Mouse (Mus musculus) right cerebral cortex, postnatal 25 days (tissue): Measurements from ENCODE around the gene Nt5c3b.

Experiments
- DNase-seq: peaks from one replicate; pipeline ENCODE4 v3.0.0; 2022

Gene Nt5c3b

DNA sequence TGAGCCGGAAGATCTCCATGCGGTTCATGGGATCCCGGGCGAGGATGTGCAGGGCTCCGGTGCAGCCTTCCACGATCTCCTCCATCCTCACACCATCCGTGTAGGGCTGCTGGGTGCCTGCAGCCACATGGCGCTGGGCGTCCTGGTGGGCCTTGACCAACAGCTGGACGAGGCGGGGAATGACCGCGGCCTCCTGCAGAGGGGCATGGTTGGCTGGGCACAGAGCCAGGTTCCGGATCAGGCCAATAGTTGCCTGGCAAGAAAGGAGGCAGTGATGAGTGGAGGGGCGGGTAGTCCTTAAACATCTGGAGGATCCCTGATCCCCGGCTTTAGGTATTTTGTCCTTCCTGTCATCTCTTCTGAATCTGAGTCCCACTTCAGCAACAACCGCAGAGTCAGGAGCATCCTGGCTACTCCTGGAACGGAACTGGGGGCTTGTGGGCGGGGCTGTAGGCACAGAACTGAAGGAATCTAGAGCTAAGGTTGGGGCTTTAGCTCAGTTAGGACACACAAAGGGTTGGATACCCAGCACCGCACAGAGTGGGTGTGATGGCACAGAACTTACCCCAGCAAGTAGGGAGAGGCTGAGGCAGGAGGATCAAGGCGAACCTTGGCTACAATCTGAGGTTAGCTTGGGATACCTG is 64.7 kb downstream of the Nt5c3b start:
- DNase-seq: no peak

DNA sequence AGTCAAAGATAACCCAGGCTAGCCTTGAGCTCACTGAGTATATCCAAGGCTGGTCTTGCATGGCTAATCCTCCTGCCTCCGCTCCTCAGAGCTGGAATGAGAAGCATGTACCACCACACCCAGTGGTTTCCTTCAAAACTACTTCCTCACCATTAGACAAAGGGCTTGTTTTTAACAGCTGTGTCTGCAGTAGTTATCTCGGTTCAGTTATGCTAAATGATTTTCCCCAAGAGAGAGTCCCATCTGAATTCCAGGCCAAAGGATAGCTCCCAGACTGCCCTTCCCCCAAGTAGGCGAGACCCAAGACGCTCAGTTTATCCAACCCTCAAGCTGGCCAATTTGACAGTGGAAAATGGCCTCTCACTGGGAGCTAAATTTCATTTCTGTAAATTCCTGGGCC is 65.6 kb downstream of the Nt5c3b start:
- DNase-seq: no peak

GRCm38 (mm10) chr11:100375127-100375526 is 66.5 kb downstream of the Nt5c3b start:
- no peak for DNase-seq
